Mouse (Mus musculus): ENCODE data around the gene Synj2. TPM values are rescaled to one million over a fixed set of nuclear protein-coding genes. Genes with fewer than 3 reads are reported as not detected.

Gene Synj2
- total and polyA plus RNA-seq, 3 experiments, result 0.02 to 0.11 TPM; not detected in 1

GRCm38 (mm10) chr17:6091604-6092003 lies 150.5 kb downstream of the Synj2 start:
- no peaks in the 10 kb centered on the region for H3K9me3 ChIP-seq (replicated peaks)
- H3K36me3 ChIP-seq (replicated peaks), result peaks cover 58% of the 10 kb centered on the region
- peaks cover 8% of the 10 kb centered on the region for H3K4me1 ChIP-seq (ENCODE audit: insufficient read depth, low read depth, low read length)
- ATAC-seq (ENCODE audit: extremely low read depth, insufficient number of reproducible peaks, low FRiP score, poor library complexity, severe bottlenecking), result no peak
- H3K27me3 ChIP-seq (ENCODE audit: insufficient read depth, low read length), result no peaks in the 10 kb centered on the region
- no peak overlapping the region for H3K4me3 ChIP-seq (ENCODE audit: low read depth, low read length)
- DNase-seq (ENCODE audit: low spot score), result no peak
- TF ChIP-seq CTCF (IDR thresholded peaks at IDR 0.05; ENCODE audit: low read depth, low read length), result no peak
- no peak for TF ChIP-seq TAL1 (conservative IDR thresholded peaks at IDR 0.05; ENCODE audit: low read depth, low read length)
- no peak for TF ChIP-seq GATA2 (IDR thresholded peaks at IDR 0.05; ENCODE audit: borderline replicate concordance, low read depth, low read length)
- no peak for TF ChIP-seq GATA1 (IDR thresholded peaks at IDR 0.05; ENCODE audit: borderline replicate concordance, low read length)
- no peak for TF ChIP-seq POLR2AphosphoS5 (IDR thresholded peaks at IDR 0.05; ENCODE audit: insufficient replicate concordance, low read depth, low read length)

Other genes starting within 250 kb of the Synj2 start
- 55.5 and 59.7 TPM in 2 replicates for gene Snx9, start 100.0 kb upstream of the Synj2 start, total RNA-seq (2014; fragmentation: Nextera tagmentation)
- gene Snx9, start 100.0 kb upstream of the Synj2 start, total RNA-seq (2017), result 41.1 and 46.7 TPM in 2 replicates
- 26.7 and 28.0 TPM in 2 replicates for gene Snx9, start 100.0 kb upstream of the Synj2 start, polyA plus RNA-seq (2012)
- gene Serac1, start 138.5 kb downstream of the Synj2 start, total RNA-seq (2014; fragmentation: Nextera tagmentation), result 9.6 and 16.6 TPM in 2 replicates
- gene Serac1, start 138.5 kb downstream of the Synj2 start, total RNA-seq (2017), result 9.5 and 9.6 TPM in 2 replicates
- gene Serac1, start 138.5 kb downstream of the Synj2 start, polyA plus RNA-seq (2012), result 4.3 and 6.9 TPM in 2 replicates
- 51.1 and 64.2 TPM in 2 replicates for gene Gtf2h5, start 138.5 kb downstream of the Synj2 start, total RNA-seq (2014; fragmentation: Nextera tagmentation)
- gene Gtf2h5, start 138.5 kb downstream of the Synj2 start, total RNA-seq (2017), result 106 and 119 TPM in 2 replicates
- gene Gtf2h5, start 138.5 kb downstream of the Synj2 start, polyA plus RNA-seq (2012), result 3.2 and 3.5 TPM in 2 replicates
- 57.5 and 61.2 TPM in 2 replicates for gene Tulp4, start 165.2 kb downstream of the Synj2 start, total RNA-seq (2014; fragmentation: Nextera tagmentation)
- 46.4 and 53.0 TPM in 2 replicates for gene Tulp4, start 165.2 kb downstream of the Synj2 start, total RNA-seq (2017)
- 17.6 and 19.3 TPM in 2 replicates for gene Tulp4, start 165.2 kb downstream of the Synj2 start, polyA plus RNA-seq (2012)